Mouse (Mus musculus): ENCODE results near the gene 6330409D20Rik. TPM values are rescaled to one million over a fixed set of nuclear protein-coding genes. Genes with fewer than 3 reads are reported as not detected.

6330409D20Rik gene
- polyA plus RNA-seq, 1 experiment from 2014 or later: 0.46 TPM

GRCm38 (mm10) chr2:32761859-32762258 is 21.0 kb upstream of the 6330409D20Rik start:
- no peak overlapping the region for H3K9ac ChIP-seq (ENCODE audit: low read depth, low read length)
- 88% methylated on average over 4 of the region's 4 CpGs for WGBS (ENCODE audit: insufficient replicate concordance)
- H3K27ac ChIP-seq (ENCODE audit: low read depth, low read length): no peak overlapping the region
- H3K9me3 ChIP-seq (replicated peaks; ENCODE audit: control insufficient read depth, low read length): no peaks in the 10 kb centered on the region
- no peak for ATAC-seq (replicated peaks; ENCODE audit: insufficient number of reproducible peaks, low FRiP score, low TSS enrichment)
- H3K27me3 ChIP-seq (ENCODE audit: control insufficient read depth, insufficient read depth, low read length): no peaks in the 10 kb centered on the region
- no peak overlapping the region for H3K4me2 ChIP-seq
- 0 out of 2 replicates have a peak, but pooled peaks cover 2% of the 10 kb centered on the region for H3K4me1 ChIP-seq (ENCODE audit: control insufficient read depth, insufficient read depth, low read length)
- H3K4me3 ChIP-seq (ENCODE audit: low read depth, low read length): no peak overlapping the region
- H3K36me3 ChIP-seq (ENCODE audit: control insufficient read depth, insufficient read depth, low read length): peaks cover 12% of the 10 kb centered on the region; the same call in 1 of the 2 replicates

- 85% methylated on average over 14 of the region's 14 CpGs for WGBS (ENCODE audit: insufficient replicate concordance)
- Histone ChIP-seq H3K4me3 (ENCODE audit: low read depth, low read length) (no peak overlapping the region), H3K9ac (ENCODE audit: low read depth, low read length) (no peak overlapping the region), H3K27me3 (ENCODE audit: control insufficient read depth, insufficient read depth, low read length) (no peaks in the 10 kb centered on the region), H3K36me3 (ENCODE audit: control insufficient read depth, insufficient read depth, low read length) (peaks cover 12% of the 10 kb centered on the region; the same call in 1 of the 2 replicates), H3K27ac (ENCODE audit: low read depth, low read length) (no peak overlapping the region), H3K4me1 (ENCODE audit: control insufficient read depth, insufficient read depth, low read length) (0 out of 2 replicates have a peak, but pooled peaks cover 2% of the 10 kb centered on the region), H3K9me3 (replicated peaks; ENCODE audit: control insufficient read depth, low read length) (no peaks in the 10 kb centered on the region), H3K4me2 (no peak overlapping the region)
- ATAC-seq (replicated peaks; ENCODE audit: insufficient number of reproducible peaks, low FRiP score, low TSS enrichment): no peak
These were observed 20.5 kb upstream of the 6330409D20Rik start for GRCm38 (mm10) chr2:32761361-32761760.

DNA sequence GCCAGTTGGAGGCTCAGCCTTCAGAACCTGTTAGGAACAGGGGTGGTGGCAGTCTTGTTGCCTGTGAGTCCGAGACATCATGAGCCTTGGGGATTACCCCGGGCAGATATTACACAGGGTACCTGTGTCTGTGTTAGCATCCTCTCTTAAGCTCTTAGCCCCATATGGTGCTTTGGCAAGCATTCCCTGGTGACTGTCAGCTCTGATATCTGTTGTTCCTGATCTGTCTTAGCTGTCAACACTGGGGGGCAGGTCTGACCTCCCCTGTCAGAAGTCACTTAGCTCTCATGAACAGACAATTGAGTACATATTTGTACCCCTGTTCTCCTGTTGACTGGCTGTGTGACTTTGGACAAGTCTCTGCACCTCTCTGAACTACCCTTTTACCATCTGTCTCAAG is 18.2 kb upstream of the 6330409D20Rik start:
- Histone ChIP-seq H3K9ac (ENCODE audit: low read depth, low read length) (no peak overlapping the region), H3K4me1 (ENCODE audit: control insufficient read depth, insufficient read depth, low read length) (0 out of 2 replicates have a peak, but pooled peaks cover 2% of the 10 kb centered on the region), H3K4me3 (ENCODE audit: low read depth, low read length) (no peak overlapping the region), H3K36me3 (ENCODE audit: control insufficient read depth, insufficient read depth, low read length) (peaks cover 13% of the 10 kb centered on the region; the same call in 1 of the 2 replicates), H3K27me3 (ENCODE audit: control insufficient read depth, insufficient read depth, low read length) (no peaks in the 10 kb centered on the region), H3K4me2 (no peak overlapping the region), H3K27ac (ENCODE audit: low read depth, low read length) (no peak overlapping the region), H3K9me3 (replicated peaks; ENCODE audit: control insufficient read depth, low read length) (no peaks in the 10 kb centered on the region)
- no peak for ATAC-seq (replicated peaks; ENCODE audit: insufficient number of reproducible peaks, low FRiP score, low TSS enrichment)
- 68% methylated on average over 2 of the region's 2 CpGs for WGBS (ENCODE audit: insufficient replicate concordance)

DNA sequence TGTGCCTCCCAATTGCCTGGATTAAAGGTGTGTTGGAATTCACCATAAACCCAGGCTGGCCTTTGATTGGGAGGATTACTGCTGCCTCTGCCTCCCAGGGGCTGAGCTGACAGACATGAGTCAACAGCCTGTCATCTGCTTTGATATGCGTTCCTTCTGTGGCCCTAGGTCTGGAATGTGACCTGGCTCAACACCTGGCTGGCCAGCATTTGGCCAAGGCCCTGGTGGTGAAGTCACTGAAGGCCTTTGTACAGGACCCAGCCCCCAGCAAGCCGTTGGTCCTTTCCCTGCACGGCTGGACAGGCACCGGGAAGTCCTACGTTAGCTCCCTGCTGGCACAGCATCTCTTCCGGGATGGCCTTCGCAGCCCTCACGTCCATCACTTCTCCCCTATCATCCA is 17.7 kb upstream of the 6330409D20Rik start:
- H3K36me3 ChIP-seq (ENCODE audit: control insufficient read depth, insufficient read depth, low read length): peaks cover 14% of the 10 kb centered on the region; the same call in 1 of the 2 replicates
- 63% methylated on average over 8 of the region's 8 CpGs for WGBS (ENCODE audit: insufficient replicate concordance)
- no peak overlapping the region for H3K4me2 ChIP-seq
- peak overlapping the region; percentile 12; the same call in 1 of the 2 replicates for H3K9ac ChIP-seq (ENCODE audit: low read depth, low read length)
- H3K4me3 ChIP-seq (ENCODE audit: low read depth, low read length): no peak overlapping the region
- no peaks in the 10 kb centered on the region for H3K9me3 ChIP-seq (replicated peaks; ENCODE audit: control insufficient read depth, low read length)
- H3K27me3 ChIP-seq (ENCODE audit: control insufficient read depth, insufficient read depth, low read length): no peaks in the 10 kb centered on the region
- no peak overlapping the region for H3K27ac ChIP-seq (ENCODE audit: low read depth, low read length)
- ATAC-seq (replicated peaks; ENCODE audit: insufficient number of reproducible peaks, low FRiP score, low TSS enrichment): no peak
- 0 out of 2 replicates have a peak, but pooled peaks cover 2% of the 10 kb centered on the region for H3K4me1 ChIP-seq (ENCODE audit: control insufficient read depth, insufficient read depth, low read length)

- Histone ChIP-seq H3K27me3 (ENCODE audit: control insufficient read depth, insufficient read depth, low read length) (no peaks in the 10 kb centered on the region), H3K36me3 (ENCODE audit: control insufficient read depth, insufficient read depth, low read length) (peaks cover 16% of the 10 kb centered on the region; the same call in 1 of the 2 replicates), H3K4me1 (ENCODE audit: control insufficient read depth, insufficient read depth, low read length) (0 out of 2 replicates have a peak, but pooled peaks cover 2% of the 10 kb centered on the region), H3K27ac (ENCODE audit: low read depth, low read length) (peak within 1 kb of the TSS; percentile 83), H3K9ac (ENCODE audit: low read depth, low read length) (peak within 1 kb of the TSS; percentile 85), H3K4me2 (peak within 1 kb of the TSS; percentile 67), H3K4me3 (ENCODE audit: low read depth, low read length) (peak within 1 kb of the TSS; percentile 69), H3K9me3 (replicated peaks; ENCODE audit: control insufficient read depth, low read length) (no peaks in the 10 kb centered on the region)
- ATAC-seq (replicated peaks; ENCODE audit: insufficient number of reproducible peaks, low FRiP score, low TSS enrichment): peak; percentile 92
- whole genome bisulfite sequencing (ENCODE audit: insufficient replicate concordance): under 1% methylated on average over 65 of the region's 66 CpGs
These were observed 16.4 kb upstream of the 6330409D20Rik start, which contains the start of gene Tor2a for GRCm38 (mm10) chr2:32757056-32757845. Gene Tor2a (plus strand): TSS chr2:32757234.

GRCm38 (mm10) chr2:32756674-32757055 is 15.8 kb upstream of the 6330409D20Rik start:
- Histone ChIP-seq H3K4me3 (ENCODE audit: low read depth, low read length) (no peak overlapping the region), H3K9me3 (replicated peaks; ENCODE audit: control insufficient read depth, low read length) (no peaks in the 10 kb centered on the region), H3K4me2 (no peak overlapping the region), H3K4me1 (ENCODE audit: control insufficient read depth, insufficient read depth, low read length) (0 out of 2 replicates have a peak, but pooled peaks cover 2% of the 10 kb centered on the region), H3K36me3 (ENCODE audit: control insufficient read depth, insufficient read depth, low read length) (peaks cover 14% of the 10 kb centered on the region; the same call in 1 of the 2 replicates), H3K9ac (ENCODE audit: low read depth, low read length) (no peak overlapping the region), H3K27me3 (ENCODE audit: control insufficient read depth, insufficient read depth, low read length) (no peaks in the 10 kb centered on the region), H3K27ac (ENCODE audit: low read depth, low read length) (no peak overlapping the region)
- ATAC-seq (replicated peaks; ENCODE audit: insufficient number of reproducible peaks, low FRiP score, low TSS enrichment): no peak
- 36% methylated on average over 6 of the region's 6 CpGs for WGBS (ENCODE audit: insufficient replicate concordance)

GRCm38 (mm10) chr2:32752181-32752580 is 11.4 kb upstream of the 6330409D20Rik start:
- 71% methylated on average over 10 of the region's 10 CpGs for WGBS (ENCODE audit: insufficient replicate concordance)
- Histone ChIP-seq H3K4me3 (ENCODE audit: low read depth, low read length) (no peak overlapping the region), H3K27me3 (ENCODE audit: control insufficient read depth, insufficient read depth, low read length) (no peaks in the 10 kb centered on the region)

DNA sequence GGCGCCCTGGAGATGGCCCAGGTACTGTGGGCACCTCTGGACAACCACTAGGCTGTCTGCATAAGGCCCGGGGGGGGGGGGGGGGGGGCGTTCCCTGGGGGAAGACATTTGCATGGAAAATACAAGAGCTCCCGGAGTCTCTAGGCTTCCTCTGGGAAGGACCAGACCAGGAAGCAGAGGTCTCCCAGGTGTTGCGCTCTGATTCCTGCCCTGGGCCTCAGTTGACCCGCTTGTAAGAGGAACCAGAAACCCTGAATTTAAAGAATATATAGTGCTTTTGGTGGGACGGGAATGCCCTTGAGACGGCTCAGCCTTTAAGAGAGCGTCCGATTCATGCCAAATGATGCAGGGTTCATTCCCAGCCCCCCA is 10.8 kb upstream of the 6330409D20Rik start:
- Histone ChIP-seq H3K4me3 (ENCODE audit: low read depth, low read length) (peak overlapping the region; percentile 42), H3K4me2 (peak overlapping the region; percentile 63), H3K4me1 (ENCODE audit: control insufficient read depth, insufficient read depth, low read length) (peaks cover 5% of the 10 kb centered on the region), H3K27me3 (ENCODE audit: control insufficient read depth, insufficient read depth, low read length) (no peaks in the 10 kb centered on the region), H3K27ac (ENCODE audit: low read depth, low read length) (0 out of 2 replicates have a peak overlapping the region, but pooled peaks have one; percentile 15), H3K9me3 (replicated peaks; ENCODE audit: control insufficient read depth, low read length) (no peaks in the 10 kb centered on the region), H3K9ac (ENCODE audit: low read depth, low read length) (peak overlapping the region; percentile 63), H3K36me3 (ENCODE audit: control insufficient read depth, insufficient read depth, low read length) (peaks cover 4% of the 10 kb centered on the region; the same call in 1 of the 2 replicates)
- WGBS (ENCODE audit: insufficient replicate concordance): 43% methylated on average over 8 of the region's 10 CpGs
- no peak for ATAC-seq (replicated peaks; ENCODE audit: insufficient number of reproducible peaks, low FRiP score, low TSS enrichment)

More at GRCm38 (mm10) chr2:32752181-32752580, 11.4 kb upstream of the 6330409D20Rik start:
- Histone ChIP-seq H3K4me1 (ENCODE audit: control insufficient read depth, insufficient read depth, low read length) (peaks cover 5% of the 10 kb centered on the region), H3K4me2 (peak overlapping the region; percentile 63; the same call in 1 of the 2 replicates), H3K9ac (ENCODE audit: low read depth, low read length) (no peak overlapping the region), H3K9me3 (replicated peaks; ENCODE audit: control insufficient read depth, low read length) (no peaks in the 10 kb centered on the region), H3K27ac (ENCODE audit: low read depth, low read length) (no peak overlapping the region), H3K36me3 (ENCODE audit: control insufficient read depth, insufficient read depth, low read length) (peaks cover 4% of the 10 kb centered on the region; the same call in 1 of the 2 replicates)
- ATAC-seq (replicated peaks; ENCODE audit: insufficient number of reproducible peaks, low FRiP score, low TSS enrichment): no peak

All from heart, embryonic 11.5 days (tissue).